Mouse (Mus musculus): ENCODE results near the gene Spsb3. TPM values are rescaled to one million over a fixed set of nuclear protein-coding genes. Genes with fewer than 3 reads are reported as not detected.

The Spsb3 gene
- polyA plus RNA-seq (2015; fragmentation: Nextera tagmentation; extraction: Ambion mirVana): 71.7 and 74.7 TPM in 2 replicates

GRCm38 (mm10) chr17:24886134-24886931, at the start of gene Spsb3, which contains the start of gene Nubp2:
TSS of gene Spsb3 (plus strand) at chr17:24886643.
TSS of gene Nubp2 (minus strand) at chr17:24886349.
- under 1% methylated on average over 69 of the region's 69 CpGs for WGBS
- ATAC-seq: peak; percentile 97
- H3K9ac ChIP-seq (replicated peaks): peak within 1 kb of the TSS; percentile 92
- peak within 1 kb of the TSS; percentile 81 for H3K27ac ChIP-seq
- no peaks in the 10 kb centered on the region for H3K27me3 ChIP-seq
- peak within 1 kb of the TSS; percentile 87 for H3K4me3 ChIP-seq (replicated peaks)
- H3K4me2 ChIP-seq (replicated peaks): peak within 1 kb of the TSS; percentile 92
- no peaks in the 10 kb centered on the region for H3K9me3 ChIP-seq
- peaks cover 32% of the 10 kb centered on the region for H3K4me1 ChIP-seq (replicated peaks)
- peaks cover 50% of the 10 kb centered on the region for H3K36me3 ChIP-seq

GRCm38 (mm10) chr17:24839842-24840241, 46.6 kb upstream of the Spsb3 start, which contains the start of gene Hagh:
TSS of gene Hagh (plus strand) at chr17:24840143.
- H3K4me1 ChIP-seq (replicated peaks): no peaks in the 10 kb centered on the region
- H3K27ac ChIP-seq: no peak within 1 kb of the TSS
- no peaks in the 10 kb centered on the region for H3K36me3 ChIP-seq
- H3K4me3 ChIP-seq (replicated peaks): no peak within 1 kb of the TSS
- H3K9ac ChIP-seq (replicated peaks): no peak within 1 kb of the TSS
- 71% methylated on average over 8 of the region's 8 CpGs for WGBS
- no peaks in the 10 kb centered on the region for H3K9me3 ChIP-seq
- no peak for ATAC-seq
- peaks cover 18% of the 10 kb centered on the region; the same call in 1 of the 2 replicates for H3K27me3 ChIP-seq
- H3K4me2 ChIP-seq (replicated peaks): no peak within 1 kb of the TSS

DNA sequence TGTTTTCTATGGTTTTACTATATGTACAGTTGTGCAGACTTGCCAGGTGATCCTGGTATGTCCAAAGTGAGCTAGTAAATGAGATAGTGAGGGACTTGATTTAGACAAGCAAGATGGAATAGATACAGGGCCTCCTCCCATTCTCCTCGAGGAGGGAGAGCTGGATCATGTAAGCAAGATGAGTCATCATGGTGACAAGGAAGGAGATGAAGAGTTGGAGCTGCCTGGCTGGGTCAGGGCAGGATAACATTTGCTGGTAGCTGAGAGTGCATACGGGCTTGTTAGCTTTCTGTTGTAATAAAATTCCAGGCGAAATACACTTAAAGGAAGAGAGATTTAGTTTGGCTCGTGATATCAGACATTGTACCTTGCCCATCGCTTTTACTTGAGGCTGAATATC, 46.1 kb upstream of the Spsb3 start:
- no peak overlapping the region for H3K27ac ChIP-seq
- no peak overlapping the region for H3K4me3 ChIP-seq (replicated peaks)
- no peaks in the 10 kb centered on the region for H3K9me3 ChIP-seq
- no peaks in the 10 kb centered on the region for H3K36me3 ChIP-seq
- WGBS: 69% methylated on average over 5 of the region's 5 CpGs
- peaks cover 18% of the 10 kb centered on the region; the same call in 1 of the 2 replicates for H3K27me3 ChIP-seq
- no peak overlapping the region for H3K9ac ChIP-seq (replicated peaks)
- no peak overlapping the region for H3K4me2 ChIP-seq (replicated peaks)
- no peak for ATAC-seq
- no peaks in the 10 kb centered on the region for H3K4me1 ChIP-seq (replicated peaks)

DNA sequence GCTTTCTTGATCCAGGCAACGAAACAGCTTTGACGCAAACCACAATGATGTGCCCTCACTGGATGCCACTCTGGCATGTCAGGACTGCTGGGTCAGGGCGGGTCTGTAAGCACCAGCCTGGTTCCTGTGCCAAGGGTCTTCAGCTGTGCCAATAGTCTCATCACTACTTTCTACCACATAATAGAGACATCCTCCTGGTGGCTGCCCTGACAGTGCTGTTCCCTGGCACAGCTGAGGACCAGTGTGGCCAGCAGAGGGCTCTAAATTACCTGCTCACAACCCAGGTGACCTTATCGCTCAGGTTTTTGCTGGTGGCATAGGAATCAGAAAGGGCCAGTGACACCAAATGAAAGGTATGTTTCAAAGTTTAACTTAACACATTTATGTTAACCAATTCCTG, 45.3 kb upstream of the Spsb3 start:
- ATAC-seq: no peak
- WGBS: 58% methylated on average over 4 of the region's 4 CpGs
- no peaks in the 10 kb centered on the region for H3K36me3 ChIP-seq
- H3K4me1 ChIP-seq (replicated peaks): no peaks in the 10 kb centered on the region
- H3K4me3 ChIP-seq (replicated peaks): no peak overlapping the region
- peaks cover 18% of the 10 kb centered on the region; the same call in 1 of the 2 replicates for H3K27me3 ChIP-seq
- H3K9ac ChIP-seq (replicated peaks): no peak overlapping the region
- H3K4me2 ChIP-seq (replicated peaks): no peak overlapping the region
- H3K9me3 ChIP-seq: no peaks in the 10 kb centered on the region
- no peak overlapping the region for H3K27ac ChIP-seq

- Histone ChIP-seq H3K27ac (no peak overlapping the region), H3K9ac (replicated peaks) (no peak overlapping the region), H3K4me3 (replicated peaks) (no peak overlapping the region), H3K4me1 (replicated peaks) (no peaks in the 10 kb centered on the region), H3K4me2 (replicated peaks) (no peak overlapping the region), H3K9me3 (no peaks in the 10 kb centered on the region), H3K27me3 (peaks cover 12% of the 10 kb centered on the region; the same call in 1 of the 2 replicates), H3K36me3 (no peaks in the 10 kb centered on the region)
- no peak for ATAC-seq
- 58% methylated on average over 2 of the region's 2 CpGs for WGBS
Observed at GRCm38 (mm10) chr17:24842631-24843030, 43.8 kb upstream of the Spsb3 start.

DNA sequence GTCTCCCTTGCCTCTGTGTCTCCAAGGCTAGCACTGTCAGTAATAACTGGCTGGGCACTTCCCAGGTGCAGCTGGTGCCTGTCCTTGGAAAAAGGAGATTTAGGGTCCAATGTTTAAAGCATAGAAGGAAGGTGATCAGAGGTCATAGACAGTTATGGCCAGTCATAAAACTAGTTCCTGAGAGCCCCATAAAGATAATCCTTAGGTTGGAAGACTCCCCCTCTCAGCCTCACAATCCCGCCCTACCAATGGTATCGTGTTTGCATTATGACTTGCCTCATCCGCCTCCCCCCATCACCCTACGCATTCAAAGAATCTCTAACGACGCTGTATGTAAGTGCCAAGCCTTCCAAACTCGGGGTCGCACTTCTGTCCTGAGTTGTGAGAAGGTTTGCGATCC, 41.9 kb upstream of the Spsb3 start:
- H3K9me3 ChIP-seq: no peaks in the 10 kb centered on the region
- no peak for ATAC-seq
- H3K27me3 ChIP-seq: peaks cover 12% of the 10 kb centered on the region; the same call in 1 of the 2 replicates
- H3K4me1 ChIP-seq (replicated peaks): peaks cover 13% of the 10 kb centered on the region
- no peak overlapping the region for H3K4me2 ChIP-seq (replicated peaks)
- H3K9ac ChIP-seq (replicated peaks): no peak overlapping the region
- H3K36me3 ChIP-seq: no peaks in the 10 kb centered on the region
- H3K27ac ChIP-seq: no peak overlapping the region
- H3K4me3 ChIP-seq (replicated peaks): no peak overlapping the region
- 55% methylated on average over 9 of the region's 9 CpGs for WGBS

- H3K27me3 ChIP-seq: peaks cover 14% of the 10 kb centered on the region
- H3K4me2 ChIP-seq (replicated peaks): no peak overlapping the region
- no peaks in the 10 kb centered on the region for H3K36me3 ChIP-seq
- H3K9ac ChIP-seq (replicated peaks): no peak overlapping the region
- no peak overlapping the region for H3K4me3 ChIP-seq (replicated peaks)
- no peaks in the 10 kb centered on the region for H3K9me3 ChIP-seq
- peaks cover 25% of the 10 kb centered on the region for H3K4me1 ChIP-seq (replicated peaks)
- 94% methylated on average over 1 of the region's 1 CpGs for WGBS
- no peak for ATAC-seq
- no peak overlapping the region for H3K27ac ChIP-seq
Observed at GRCm38 (mm10) chr17:24847386-24847785, 39.1 kb upstream of the Spsb3 start.

GRCm38 (mm10) chr17:24848600-24849031, 37.8 kb upstream of the Spsb3 start:
- peaks cover 14% of the 10 kb centered on the region for H3K27me3 ChIP-seq
- H3K9ac ChIP-seq (replicated peaks): no peak overlapping the region
- H3K4me3 ChIP-seq (replicated peaks): peak overlapping the region; percentile 81; the same call in 1 of the 2 replicates

DNA sequence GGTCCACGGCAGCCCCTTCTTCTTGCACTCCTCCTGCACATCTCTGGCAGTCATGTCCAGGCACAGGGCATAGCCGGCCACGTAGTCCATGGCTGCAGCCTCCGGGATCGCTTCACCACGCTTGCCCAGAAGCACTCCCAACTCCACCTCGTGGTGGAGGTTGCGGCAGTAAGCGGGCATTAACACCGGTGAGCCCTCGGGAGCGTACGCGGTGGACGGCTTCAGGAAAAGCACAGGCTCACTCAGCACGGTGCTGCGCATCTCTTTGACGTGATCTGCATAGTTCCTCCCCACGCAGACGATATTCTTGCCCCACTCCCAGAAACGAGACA, 36.7 kb upstream of the Spsb3 start:
- no peak for ATAC-seq
- Histone ChIP-seq H3K27me3 (peaks cover 8% of the 10 kb centered on the region), H3K36me3 (peaks cover 18% of the 10 kb centered on the region), H3K4me2 (replicated peaks) (peak overlapping the region; percentile 94), H3K4me3 (replicated peaks) (peak overlapping the region; percentile 81), H3K4me1 (replicated peaks) (peaks cover 25% of the 10 kb centered on the region), H3K27ac (peak overlapping the region; percentile 92), H3K9me3 (no peaks in the 10 kb centered on the region), H3K9ac (replicated peaks) (peak overlapping the region; percentile 82)
- WGBS: 0% methylated on average over 21 of the region's 21 CpGs

More at GRCm38 (mm10) chr17:24848600-24849031, 37.8 kb upstream of the Spsb3 start:
- no peak for ATAC-seq
- Histone ChIP-seq H3K4me2 (replicated peaks) (peak overlapping the region; percentile 94), H3K4me1 (replicated peaks) (peaks cover 25% of the 10 kb centered on the region), H3K9me3 (no peaks in the 10 kb centered on the region), H3K27ac (no peak overlapping the region), H3K36me3 (peaks cover 10% of the 10 kb centered on the region)

- Histone ChIP-seq H3K9me3 (no peaks in the 10 kb centered on the region), H3K27me3 (peaks cover 8% of the 10 kb centered on the region), H3K4me3 (replicated peaks) (peak within 1 kb of the TSS; percentile 81), H3K4me1 (replicated peaks) (peaks cover 25% of the 10 kb centered on the region), H3K36me3 (peaks cover 18% of the 10 kb centered on the region), H3K9ac (replicated peaks) (peak within 1 kb of the TSS; percentile 82), H3K27ac (peak within 1 kb of the TSS; percentile 92), H3K4me2 (replicated peaks) (peak within 1 kb of the TSS; percentile 94)
- under 1% methylated on average over 58 of the region's 58 CpGs for WGBS
- peak; percentile 100 for ATAC-seq
Observed at GRCm38 (mm10) chr17:24850065-24850772, 36.2 kb upstream of the Spsb3 start, which contains the start of gene Fahd1. TSS of gene Fahd1 (minus strand) at chr17:24850364.

- H3K27me3 ChIP-seq: peaks cover 8% of the 10 kb centered on the region
- H3K36me3 ChIP-seq: peaks cover 20% of the 10 kb centered on the region
- no peak for ATAC-seq
- peak overlapping the region; percentile 68 for H3K27ac ChIP-seq
- no peaks in the 10 kb centered on the region for H3K9me3 ChIP-seq
- under 1% methylated on average over 20 of the region's 20 CpGs for WGBS
- peak overlapping the region; percentile 94 for H3K4me2 ChIP-seq (replicated peaks)
- peak overlapping the region; percentile 81 for H3K9ac ChIP-seq (replicated peaks)
- H3K4me3 ChIP-seq (replicated peaks): peak overlapping the region; percentile 81
- H3K4me1 ChIP-seq (replicated peaks): peaks cover 25% of the 10 kb centered on the region
Observed at GRCm38 (mm10) chr17:24850773-24851127, 35.7 kb upstream of the Spsb3 start.
